Mouse (Mus musculus) CH12.LX (cell line): ENCODE data around the gene Gm10719. TPM values are rescaled to one million over a fixed set of nuclear protein-coding genes. Genes with fewer than 3 reads are reported as not detected.
A peak's percentile ranks its signal among the peaks of the same experiment; 100 is the strongest.
"Not testable (repeated sequence)": the region's sequence is repeated elsewhere in the genome, so short reads cannot be mapped to it uniquely, and the experiment has no call there.

Experiments
- DNase-seq: peaks from one replicate; pipeline ENCODE4 v3.0.0-alpha.2; 2013; ENCODE audit errors: extremely low read depth
- H3K27ac ChIP-seq: 2 replicates; pipeline ENCODE4 v1.5.1; 2012; ENCODE audit warnings: low read depth, mild to moderate bottlenecking, control low read depth, moderate library complexity; ENCODE audit not compliant: insufficient read depth
- H3K27me3 ChIP-seq: replicated peaks from 2 replicates; pipeline ENCODE3; 2012; ENCODE audit warnings: inconsistent platforms
- H3K36me3 ChIP-seq, 2 experiments: replicated peaks in 1 of 2; 2 replicates each; pipeline versions ENCODE3 to v1.6.1; 2012; ENCODE audit warnings: inconsistent platforms in 1 of 2, low read length in 1 of 2, mild to moderate bottlenecking in 1 of 2, mixed read lengths in 1 of 2, moderate library complexity in 1 of 2; ENCODE audit not compliant: control insufficient read depth in 1 of 2, insufficient read depth in 1 of 2
- H3K4me1 ChIP-seq, 2 experiments: 2 replicates each; pipeline ENCODE4 v1.6.1; 2012; ENCODE audit warnings: inconsistent platforms in 1 of 2, moderate library complexity in 1 of 2; ENCODE audit not compliant: insufficient read depth in 2 of 2, control insufficient read depth in 1 of 2
- H3K4me2 ChIP-seq: 2 replicates; pipeline ENCODE4 v1.6.1; 2012; ENCODE audit warnings: low read depth, mild to moderate bottlenecking, control low read depth; ENCODE audit not compliant: poor library complexity, insufficient read depth, severe bottlenecking
- H3K4me3 ChIP-seq, 3 experiments: fragments of 150-350 bp in 1 of 3; sonication (generic) in 1 of 3; replicated peaks in 1 of 3; 2 replicates each; pipeline versions ENCODE3 to v1.5.1; 2011 to 2012; ENCODE audit warnings: low read depth in 2 of 3, low read length in 2 of 3, mild to moderate bottlenecking in 2 of 3, moderate library complexity in 2 of 3, control low read depth in 1 of 3, improper control_type of control experiment in 1 of 3, inconsistent platforms in 1 of 3, mixed read lengths in 1 of 3; ENCODE audit not compliant: poor library complexity in 1 of 3
- H3K79me2 ChIP-seq: replicated peaks from 2 replicates; pipeline ENCODE4 v1.6.1; 2012; ENCODE audit warnings: mild to moderate bottlenecking, moderate library complexity; ENCODE audit not compliant: control insufficient read depth, poor library complexity, insufficient read depth, severe bottlenecking; ENCODE audit errors: extremely low read depth
- H3K9ac ChIP-seq: 2 replicates; pipeline ENCODE4 v1.6.1; 2012; ENCODE audit warnings: low read depth, mild to moderate bottlenecking, control low read depth, moderate library complexity; ENCODE audit not compliant: insufficient read depth
- H3K9me3 ChIP-seq: replicated peaks from 2 replicates; pipeline ENCODE3; 2012; ENCODE audit warnings: low read length, inconsistent platforms, mixed read lengths
- CTCF ChIP-seq, 2 experiments: IDR thresholded peaks in 1 of 2; conservative IDR thresholded peaks in 1 of 2; 2 replicates each; pipeline ENCODE4 v1.5.1; 2011 to 2012; ENCODE audit warnings: low read depth in 2 of 2, low read length in 2 of 2, improper control_type of control experiment in 1 of 2, inconsistent platforms in 1 of 2, mild to moderate bottlenecking in 1 of 2, moderate library complexity in 1 of 2
- dilution Hi-C: fragments of 300-500 bp; cut with MboI; formaldehyde crosslinking; loops from 2 replicates; pipeline ENCODE4 v1.14.3; 2020; ENCODE audit warnings: low sequenced_read_pairs; ENCODE audit not compliant: extremely low pct_unique_long_range_greater_than_20kb, extremely low pct_ligation_motif_present
- in situ Hi-C: fragments of 300-500 bp; cut with MboI; formaldehyde crosslinking; loops from 3 replicates; pipeline ENCODE4 v1.14.3; 2019; ENCODE audit warnings: low sequenced_read_pairs, low pct_ligation_motif_present, low pct_unique_long_range_greater_than_20kb, mixed read lengths
- polyA plus RNA-seq: library from polyadenylated mRNA; unstranded; fragments of >175 nt; gene quantifications from 2 replicates; pipeline ENCODE4 v1.2.1, GENCODE M21; 2012; ENCODE audit warnings: low read depth; ENCODE audit not compliant: insufficient read length
- total RNA-seq, 2 experiments: library from RNA; depleted of rRNA; stranded (reverse); fragments of 300-350 nt in 1 of 2; fragments of >200 nt in 1 of 2; gene quantifications; 2 replicates each; pipeline ENCODE4 v1.2.3; 2012 to 2014

Gene Gm10719
- total RNA-seq (2012; rRNA removed) (0.55 and 1.1 TPM in 2 replicates), total RNA-seq (2014; rRNA removed) (not detected in 2 replicates), polyA plus RNA-seq (1.8 TPM in 1 of 2 replicates, not detected in the other)

GRCm38 (mm10) chr9:3017108-3017507 is at the start of gene Gm10719:
Gene Gm10719, plus strand, starts transcription at chr9:3017408.
- H3K36me3 ChIP-seq, dilution Hi-C loops, H3K79me2 ChIP-seq, H3K9ac ChIP-seq, H3K27me3 ChIP-seq, in situ Hi-C loops, H3K4me2 ChIP-seq, H3K4me1 ChIP-seq, DNase-seq, H3K4me3 ChIP-seq, H3K9me3 ChIP-seq, H3K27ac ChIP-seq: not testable (repeated sequence)

DNA sequence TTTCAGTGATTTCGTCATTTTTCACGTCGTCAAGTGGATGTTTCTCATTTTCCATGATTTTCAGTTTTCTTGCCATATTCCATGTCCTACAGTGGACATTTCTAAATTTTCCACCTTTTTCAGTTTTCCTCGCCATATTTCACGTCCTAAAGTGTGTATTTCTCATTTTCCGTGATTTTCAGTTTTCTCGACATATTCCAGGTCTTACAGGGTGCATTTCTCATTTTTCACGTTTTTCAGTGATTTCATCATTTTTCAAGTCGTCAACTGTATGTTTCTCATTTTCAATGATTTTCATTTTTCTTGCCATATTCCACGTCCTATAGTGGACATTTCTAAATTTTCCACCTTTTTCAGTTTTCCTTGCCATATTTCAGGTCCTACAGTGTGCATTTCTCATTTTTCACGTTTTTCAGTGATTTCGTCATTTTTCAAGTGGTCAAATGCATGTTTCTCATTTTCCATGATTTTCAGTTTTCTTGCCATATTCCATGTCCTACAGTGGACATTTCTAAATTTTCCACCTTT is 16.7 kb upstream of the Gm10719 start, which contains the start of gene Gm10722:
TSS of gene Gm10722 (plus strand) at position 478 of the 528 bp plus-strand sequence.
- DNase-seq, H3K9me3 ChIP-seq, H3K27ac ChIP-seq, H3K4me2 ChIP-seq, H3K79me2 ChIP-seq, H3K36me3 ChIP-seq, H3K27me3 ChIP-seq, H3K4me1 ChIP-seq, in situ Hi-C loops, dilution Hi-C loops, H3K9ac ChIP-seq: not testable (repeated sequence)
- H3K4me3 ChIP-seq: peak within 1 kb of the TSS in 1 of 3 experiments; percentile 1

GRCm38 (mm10) chr9:3001006-3001405 is 16.2 kb upstream of the Gm10719 start:
- H3K4me1 ChIP-seq, H3K4me2 ChIP-seq, H3K4me3 ChIP-seq, H3K27ac ChIP-seq, DNase-seq, in situ Hi-C loops, H3K36me3 ChIP-seq, H3K9me3 ChIP-seq, H3K79me2 ChIP-seq, dilution Hi-C loops, H3K9ac ChIP-seq, H3K27me3 ChIP-seq: not testable (repeated sequence)

DNA sequence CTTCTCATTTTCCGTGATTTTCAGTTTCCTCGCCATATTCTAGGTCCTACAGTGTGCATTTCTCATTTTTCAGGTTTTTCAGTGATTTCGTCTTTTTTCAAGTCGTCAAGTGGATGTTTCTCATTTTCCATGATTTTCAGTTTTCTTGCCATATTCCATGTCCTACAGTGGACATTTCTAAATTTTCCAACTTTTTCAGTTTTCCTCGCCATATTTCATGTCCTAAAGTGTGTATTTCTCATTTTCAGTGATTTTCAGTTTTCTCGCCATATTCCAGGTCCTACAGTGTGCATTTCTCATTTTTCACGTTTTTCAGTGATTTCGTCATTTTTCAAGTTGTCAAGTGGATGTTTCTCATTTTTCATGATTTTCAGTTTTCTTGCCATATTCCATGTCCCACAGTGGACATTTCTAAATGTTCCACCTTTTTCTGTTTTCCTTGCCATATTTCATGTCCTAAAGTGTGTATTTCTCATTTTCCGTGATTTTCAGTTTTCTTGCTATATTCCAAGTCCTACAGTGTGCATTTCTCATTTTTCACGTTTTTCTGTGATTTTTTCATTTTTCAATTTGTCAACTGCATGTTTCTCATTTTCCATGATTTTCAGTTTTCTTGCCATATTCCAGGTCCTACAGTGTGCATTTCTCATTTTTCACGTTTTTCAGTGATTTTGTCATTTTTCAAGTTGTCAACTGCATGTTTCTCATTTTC is 15.1 kb upstream of the Gm10719 start:
- dilution Hi-C loops, H3K9ac ChIP-seq, H3K4me1 ChIP-seq, H3K36me3 ChIP-seq, in situ Hi-C loops, H3K4me3 ChIP-seq, H3K79me2 ChIP-seq, H3K9me3 ChIP-seq, H3K27ac ChIP-seq, H3K27me3 ChIP-seq, DNase-seq, H3K4me2 ChIP-seq: not testable (repeated sequence)
- TF ChIP-seq CTCF (conservative IDR thresholded peaks at IDR 0.05 in 1 of 2, IDR thresholded peaks at IDR 0.05 in 1 of 2; ENCODE audit: low read depth in 2 of 2, low read length in 2 of 2): 0 out of 4 replicates have a peak, but pooled peaks of 1 of the 2 experiments have one; percentile 13

- not testable (repeated sequence) for H3K9ac ChIP-seq
Observed at GRCm38 (mm10) chr9:3002794-3003396, 14.3 kb upstream of the Gm10719 start, which contains the start of gene Gm11168. Gene Gm11168, plus strand, starts transcription at chr9:3003346.

GRCm38 (mm10) chr9:3006179-3006578 is 11.0 kb upstream of the Gm10719 start:
- H3K4me1 ChIP-seq, in situ Hi-C loops, H3K27ac ChIP-seq, H3K79me2 ChIP-seq, DNase-seq, H3K4me3 ChIP-seq, H3K4me2 ChIP-seq, dilution Hi-C loops, H3K27me3 ChIP-seq, H3K9ac ChIP-seq, H3K9me3 ChIP-seq, H3K36me3 ChIP-seq: not testable (repeated sequence)

More at GRCm38 (mm10) chr9:3002794-3003396, 14.3 kb upstream of the Gm10719 start, which contains the start of gene Gm11168:
- H3K4me1 ChIP-seq, H3K4me3 ChIP-seq, H3K9me3 ChIP-seq, dilution Hi-C loops, H3K27me3 ChIP-seq, H3K79me2 ChIP-seq, H3K27ac ChIP-seq, H3K4me2 ChIP-seq, in situ Hi-C loops, DNase-seq, H3K36me3 ChIP-seq: not testable (repeated sequence)
